Mouse (Mus musculus) thymus, postnatal 4 days (tissue): ENCODE measurements around the gene Col23a1.

Experiments used
- DNase-seq: peaks from one replicate; pipeline ENCODE4 v3.0.0; 2021

Gene Col23a1

DNA sequence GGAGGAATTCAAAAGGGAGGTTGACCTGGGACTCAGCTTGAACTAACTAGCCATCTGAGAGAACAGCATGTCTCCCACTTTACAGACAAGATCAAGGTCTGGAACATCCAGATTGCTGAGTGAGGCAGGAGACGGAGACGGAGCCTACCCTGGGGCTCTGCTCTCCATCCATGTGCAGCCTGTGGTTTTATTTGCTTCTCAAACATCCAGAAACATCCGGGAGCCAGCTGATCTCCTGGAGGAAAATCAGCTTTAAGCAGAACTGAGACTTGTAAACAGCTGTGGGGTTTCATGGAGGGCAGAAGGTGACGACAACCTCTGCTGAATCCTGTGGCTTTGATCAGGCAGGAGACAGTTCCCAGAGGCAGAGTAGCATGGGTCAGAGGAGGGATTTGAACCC, 256.1 kb downstream of the Col23a1 start:
- no peak for DNase-seq

DNA sequence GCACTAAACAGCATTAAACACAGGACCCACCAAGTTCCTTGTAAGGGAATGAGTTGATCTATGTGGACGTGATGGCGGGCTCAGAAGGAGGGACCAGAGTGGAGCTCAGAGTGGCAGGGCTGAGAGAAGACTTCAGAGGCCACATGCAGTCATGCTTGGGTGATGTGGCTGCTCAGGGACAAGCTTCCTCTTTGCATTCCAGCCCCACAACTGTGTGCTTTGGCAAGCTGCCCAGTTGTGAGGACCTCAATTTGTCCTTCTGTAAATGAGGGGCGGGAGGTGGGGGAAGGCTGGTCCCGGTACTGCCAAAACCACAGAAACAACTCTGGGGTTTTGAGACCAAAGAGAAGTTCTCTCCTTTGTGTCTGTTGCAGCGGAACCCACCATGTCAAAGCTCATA, 261.5 kb downstream of the Col23a1 start:
- DNase-seq, result no peak

DNA sequence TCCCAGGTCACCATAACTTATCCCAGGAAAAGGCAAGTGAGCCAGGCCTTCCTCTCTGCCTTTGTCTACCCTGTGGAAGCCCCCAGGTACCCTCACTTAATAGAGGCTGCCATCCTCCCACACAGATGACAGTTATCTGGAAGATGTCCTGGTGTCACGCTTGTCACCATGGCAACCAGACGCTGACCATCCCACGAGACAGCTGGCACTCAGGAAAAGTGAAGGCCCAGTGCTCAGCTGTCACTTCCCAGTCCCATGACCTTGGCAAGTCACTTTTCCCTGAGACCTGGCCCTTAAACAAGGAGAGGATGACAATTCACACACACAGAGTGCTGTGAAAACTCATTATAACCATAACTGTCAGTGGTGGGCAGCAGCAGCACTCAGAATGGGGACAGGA, 262.4 kb downstream of the Col23a1 start:
- no peak for DNase-seq

GRCm38 (mm10) chr11:51554590-51554989, 264.9 kb downstream of the Col23a1 start:
- DNase-seq, result no peak

GRCm38 (mm10) chr11:51555066-51555465, 265.3 kb downstream of the Col23a1 start:
- no peak for DNase-seq

GRCm38 (mm10) chr11:51563276-51563675, 273.6 kb downstream of the Col23a1 start:
- no peak for DNase-seq

- no peak for DNase-seq
These were observed 275.3 kb downstream of the Col23a1 start for GRCm38 (mm10) chr11:51565062-51565461.

DNA sequence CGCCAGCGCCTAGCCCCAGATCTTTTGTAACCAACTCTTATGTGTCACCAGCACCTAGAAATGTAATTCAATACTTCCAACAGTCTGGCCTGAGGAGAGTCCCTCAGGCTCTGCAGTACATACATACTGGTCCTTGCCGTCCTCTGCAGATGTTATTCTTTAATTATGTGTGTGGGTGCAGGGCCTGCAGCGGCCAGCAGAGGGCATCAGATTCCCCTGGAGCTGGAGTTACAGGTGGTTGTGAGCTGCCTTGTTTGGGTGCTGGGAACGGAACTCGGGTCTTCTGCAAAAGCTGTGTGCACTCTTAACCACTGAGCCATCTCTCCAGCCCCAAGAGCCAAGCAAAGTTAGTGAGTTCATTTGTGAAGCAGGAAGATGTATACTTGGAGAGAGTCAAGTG, 276.2 kb downstream of the Col23a1 start:
- no peak for DNase-seq

- DNase-seq, result no peak
These were observed 279.1 kb downstream of the Col23a1 start for GRCm38 (mm10) chr11:51568801-51569200.

GRCm38 (mm10) chr11:51576454-51576853, 286.7 kb downstream of the Col23a1 start:
- DNase-seq, result no peak

DNA sequence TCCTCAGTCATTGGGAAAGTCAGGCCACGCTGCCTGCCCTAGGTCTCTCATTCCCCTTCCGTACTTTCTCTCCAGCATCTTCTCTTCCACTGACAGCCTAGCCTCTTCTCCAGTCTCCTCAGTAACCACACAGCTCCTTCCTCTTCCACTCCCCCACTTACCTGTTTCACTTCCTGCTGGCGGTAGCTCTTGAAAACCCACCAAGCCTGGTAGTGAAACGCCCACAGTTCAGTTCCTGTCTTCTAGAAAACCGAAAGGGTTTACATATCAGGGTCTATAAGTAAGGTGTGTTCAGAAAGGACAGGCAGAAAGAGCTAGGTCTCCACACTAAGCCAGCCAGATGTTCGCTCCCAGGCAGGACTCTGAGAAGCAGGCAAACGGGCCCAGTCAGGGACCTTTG, 287.9 kb downstream of the Col23a1 start:
- DNase-seq, result peak; percentile 51

DNA sequence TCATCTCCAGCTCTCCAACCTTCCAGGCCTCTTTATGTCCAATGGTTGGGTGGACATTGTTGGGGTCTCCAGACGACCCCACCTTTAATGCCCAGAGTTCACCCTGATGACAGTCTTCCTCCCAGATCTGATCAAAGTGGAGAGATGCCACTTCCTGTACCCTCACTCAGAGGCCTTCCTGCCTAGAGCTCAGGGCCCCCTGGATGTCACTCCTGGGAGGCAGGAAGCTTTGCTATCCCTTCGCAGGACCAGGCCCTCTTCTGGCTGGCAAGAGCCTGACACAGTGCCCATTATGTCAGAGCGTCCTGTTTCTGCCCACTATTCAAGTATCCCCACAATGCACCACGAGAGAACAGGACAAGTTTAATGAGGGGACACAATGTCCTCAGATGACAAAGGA, 289.3 kb downstream of the Col23a1 start:
- peak; percentile 53 for DNase-seq

DNA sequence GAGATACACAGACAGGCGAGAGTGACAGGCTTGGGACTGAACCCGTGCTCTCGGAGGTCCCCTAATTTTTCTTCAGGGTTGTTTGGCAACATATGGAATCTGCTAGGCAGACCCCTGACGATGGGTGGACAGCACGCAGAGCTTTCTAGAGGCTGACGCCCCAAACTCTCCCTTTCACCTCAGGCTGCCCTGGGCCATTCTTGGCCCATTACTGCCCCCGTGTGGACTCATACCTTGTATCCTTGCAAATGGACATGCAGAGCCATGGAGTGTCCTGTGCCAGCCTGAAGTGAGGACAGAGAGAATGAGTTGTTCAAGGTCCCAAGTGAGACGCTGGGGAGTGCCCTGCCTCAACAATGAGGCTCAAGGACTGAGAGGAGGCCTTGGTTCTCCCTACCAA, 293.0 kb downstream of the Col23a1 start:
- DNase-seq, result peak; percentile 79

- DNase-seq, result peak; percentile 56
These were observed 294.3 kb downstream of the Col23a1 start for GRCm38 (mm10) chr11:51584057-51584430.

- peak; percentile 96 for DNase-seq
These were observed 294.9 kb downstream of the Col23a1 start, which contains the start of gene Phykpl for GRCm38 (mm10) chr11:51584431-51585248. Gene Phykpl, plus strand, starts transcription at chr11:51584757.

DNA sequence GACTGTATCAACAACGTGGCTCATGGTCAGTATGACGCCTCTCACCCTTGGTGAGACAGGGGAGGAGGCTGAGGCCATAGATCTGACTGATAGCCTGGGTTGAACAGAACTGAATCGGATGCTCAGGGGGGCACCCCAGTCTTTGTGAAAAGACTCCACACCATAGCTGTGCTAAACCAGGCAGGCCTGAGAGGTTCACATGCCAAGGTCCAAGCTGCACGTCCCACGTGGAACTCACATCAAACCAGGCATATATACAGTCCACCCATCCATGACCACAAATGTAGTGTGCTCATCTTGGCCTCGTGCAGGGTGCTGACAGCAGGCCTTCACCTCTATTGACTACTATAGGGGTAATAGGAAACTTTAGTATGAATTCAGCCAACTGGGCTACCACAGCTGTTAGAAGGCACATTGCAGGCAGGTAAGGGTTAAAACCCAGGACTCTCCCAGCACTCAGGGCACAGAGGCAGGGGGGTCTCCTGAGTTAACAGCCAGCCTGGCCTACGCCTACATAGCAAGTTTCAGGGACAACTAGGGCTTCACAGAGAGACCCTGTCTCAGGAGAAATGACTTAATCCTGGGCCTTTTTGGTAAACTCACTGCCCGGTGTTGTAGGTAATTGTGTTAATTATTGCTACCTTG, 296.0 kb downstream of the Col23a1 start:
- no peak for DNase-seq

DNA sequence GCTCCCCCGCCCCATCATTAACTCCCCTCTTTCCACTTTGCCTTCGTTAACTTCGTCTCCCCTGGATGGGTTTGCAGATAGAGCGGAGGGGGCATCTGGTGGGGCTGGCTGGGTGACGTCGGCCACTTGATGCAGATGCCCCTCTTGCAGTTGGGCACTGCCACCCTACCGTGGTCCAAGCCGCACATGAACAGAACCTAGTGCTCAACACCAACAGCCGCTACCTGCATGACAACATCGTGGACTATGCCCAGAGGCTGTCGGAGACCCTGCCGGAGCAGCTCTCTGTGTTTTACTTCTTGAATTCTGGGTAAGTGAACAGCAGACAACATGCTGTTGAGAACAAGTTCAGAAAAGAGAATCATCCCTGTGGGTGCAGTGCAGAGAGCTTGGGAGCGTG, 296.7 kb downstream of the Col23a1 start:
- no peak for DNase-seq

- DNase-seq, result no peak
These were observed 297.3 kb downstream of the Col23a1 start for GRCm38 (mm10) chr11:51587059-51587458.

GRCm38 (mm10) chr11:51588833-51589232, 299.1 kb downstream of the Col23a1 start:
- DNase-seq, result no peak

DNA sequence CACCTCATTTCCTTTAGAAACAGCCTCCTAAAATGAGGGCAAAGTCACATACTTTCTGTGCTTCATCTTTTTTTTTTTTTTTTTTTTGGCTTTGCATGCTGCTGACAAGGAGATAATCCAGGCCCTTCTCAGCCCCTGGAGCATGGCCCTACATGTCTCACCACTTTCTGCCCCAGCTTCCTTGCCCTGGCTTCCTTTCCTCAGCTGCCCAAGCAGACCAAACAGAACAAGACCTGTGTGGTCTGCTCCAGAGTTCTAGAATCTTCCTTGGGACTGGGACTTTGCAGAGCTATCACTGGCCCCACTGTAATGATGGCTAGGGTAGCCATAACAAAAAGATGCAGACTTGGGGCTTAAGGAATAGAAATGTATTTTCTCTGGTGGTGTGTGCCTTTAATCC, 300.3 kb downstream of the Col23a1 start:
- DNase-seq, result no peak

DNA sequence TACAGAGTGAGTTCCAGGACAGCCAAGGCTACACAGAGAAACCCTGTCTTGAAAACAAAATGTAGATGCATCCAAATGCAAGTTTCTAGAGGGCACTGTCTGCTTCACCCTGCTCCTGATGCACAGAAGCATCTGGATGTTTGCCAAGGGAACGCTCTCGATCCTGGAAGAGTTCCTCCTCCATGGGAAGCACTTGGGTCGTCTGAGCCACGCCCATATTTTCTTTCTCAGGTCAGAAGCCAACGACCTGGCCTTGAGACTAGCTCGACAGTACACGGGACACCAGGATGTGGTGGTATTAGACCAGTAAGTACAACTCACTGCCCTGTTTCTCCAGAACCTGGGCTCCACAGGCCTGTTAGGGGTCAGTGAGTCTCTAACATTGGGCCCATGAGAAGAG, 301.4 kb downstream of the Col23a1 start:
- no peak for DNase-seq

DNA sequence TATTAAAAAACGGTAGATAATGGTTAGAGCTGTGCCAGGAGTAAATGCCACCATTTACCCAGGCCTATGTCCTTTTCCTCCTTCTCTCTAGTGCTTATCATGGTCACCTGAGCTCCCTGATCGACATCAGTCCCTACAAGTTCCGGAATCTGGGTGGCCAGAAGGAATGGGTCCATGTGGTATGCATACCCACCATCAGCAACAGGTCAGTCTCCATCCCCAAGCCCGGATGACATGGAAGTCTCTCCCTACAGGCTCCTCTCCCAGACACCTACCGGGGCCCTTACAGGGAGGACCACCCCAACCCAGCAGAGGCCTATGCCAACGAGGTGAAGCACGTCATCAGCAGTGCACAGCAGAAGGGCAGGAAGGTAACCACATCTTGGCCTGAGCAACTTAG, 302.2 kb downstream of the Col23a1 start:
- DNase-seq, result no peak

DNA sequence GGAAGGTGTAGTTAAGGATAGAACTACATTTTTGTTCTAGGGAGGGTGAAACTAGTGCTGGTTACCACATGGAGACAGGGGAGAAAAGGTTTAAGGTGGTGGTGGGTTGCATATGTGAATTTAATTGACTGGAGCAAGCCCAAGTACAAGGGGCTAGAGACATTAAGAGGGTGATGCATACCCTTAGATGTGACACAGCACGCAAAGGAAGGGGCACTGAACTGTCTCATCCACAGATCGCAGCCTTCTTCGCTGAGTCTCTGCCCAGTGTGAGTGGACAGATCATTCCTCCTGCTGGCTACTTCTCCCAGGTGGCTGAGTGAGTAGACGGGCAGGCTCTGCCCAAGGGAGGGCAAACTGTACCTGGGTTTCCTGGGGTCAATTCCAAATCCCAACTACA, 303.6 kb downstream of the Col23a1 start:
- no peak for DNase-seq

DNA sequence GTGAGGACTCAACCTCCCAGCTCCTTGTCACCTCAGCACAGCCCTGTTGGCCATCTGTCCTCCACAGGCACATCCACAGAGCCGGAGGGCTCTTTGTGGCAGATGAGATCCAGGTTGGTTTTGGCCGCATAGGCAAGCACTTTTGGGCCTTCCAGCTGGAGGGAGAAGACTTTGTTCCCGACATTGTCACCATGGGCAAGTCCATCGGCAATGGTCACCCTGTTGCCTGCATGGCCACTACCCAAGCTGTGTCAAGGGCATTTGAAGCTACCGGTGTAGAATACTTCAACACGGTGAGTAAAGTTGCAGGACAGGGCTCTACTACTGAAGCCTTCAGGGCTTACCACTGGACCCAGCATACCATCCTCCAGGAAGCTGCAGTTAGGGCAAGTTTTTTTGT, 304.1 kb downstream of the Col23a1 start:
- no peak for DNase-seq
